Mouse (Mus musculus) right cerebral cortex, postnatal 14 days (tissue): ENCODE measurements at regions not wholly inside any gene's neighbourhood (a gene's known extent, or its start where the extent isn't known, plus 50 kb on each side); places are given as distances from the start of the nearest gene placed in this dataset.

Experiments
- DNase-seq: peaks from one replicate; pipeline ENCODE4 v3.0.0; 2022

GRCm38 (mm10) chr16:54770871-54771270 lies 526.9 kb downstream of the Zpld1 start:
- DNase-seq: no peak

DNA sequence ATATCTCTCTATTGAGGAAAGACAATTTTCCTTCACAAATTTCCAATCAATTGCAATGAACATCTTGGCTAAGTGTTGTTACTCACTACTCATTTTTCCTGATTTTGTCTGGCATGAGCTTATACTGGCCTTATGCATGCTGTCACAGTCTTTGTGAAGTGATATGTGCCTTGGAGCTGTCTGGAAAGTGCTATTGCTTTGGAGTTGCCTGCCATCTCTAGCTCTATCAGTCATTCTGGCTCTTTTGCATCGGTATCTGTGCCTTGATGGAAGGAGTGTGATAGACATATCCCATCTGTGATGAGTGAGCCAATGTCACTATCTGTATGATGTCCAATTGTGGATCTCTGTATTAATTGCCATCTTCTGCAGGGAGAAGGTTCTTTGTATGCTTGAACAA lies 553.6 kb downstream of the Zpld1 start:
- no peak for DNase-seq

DNA sequence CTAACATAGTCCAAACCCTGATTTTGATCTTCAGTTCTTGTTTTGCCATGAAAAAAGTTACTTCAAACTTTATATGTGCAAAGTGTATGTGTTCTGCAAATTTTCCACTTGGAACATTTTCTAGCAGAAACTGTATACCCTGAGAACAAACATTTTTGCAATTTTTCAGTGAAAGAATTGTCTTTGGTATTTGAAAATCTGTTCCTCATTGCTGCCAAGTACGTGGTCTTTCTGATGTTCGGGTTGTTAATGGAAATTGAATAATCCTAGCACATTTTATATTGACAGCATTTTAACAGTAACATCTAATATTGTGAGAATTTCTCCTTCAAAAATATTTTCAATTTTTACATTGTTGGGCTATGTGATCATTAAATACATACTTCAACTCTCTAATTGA lies 564.3 kb downstream of the Zpld1 start:
- DNase-seq: no peak

- no peak for DNase-seq
These were observed 589.9 kb downstream of the Zpld1 start for GRCm38 (mm10) chr16:54707880-54708279.

GRCm38 (mm10) chr16:54682815-54683214 lies 615.0 kb downstream of the Zpld1 start:
- no peak for DNase-seq

DNA sequence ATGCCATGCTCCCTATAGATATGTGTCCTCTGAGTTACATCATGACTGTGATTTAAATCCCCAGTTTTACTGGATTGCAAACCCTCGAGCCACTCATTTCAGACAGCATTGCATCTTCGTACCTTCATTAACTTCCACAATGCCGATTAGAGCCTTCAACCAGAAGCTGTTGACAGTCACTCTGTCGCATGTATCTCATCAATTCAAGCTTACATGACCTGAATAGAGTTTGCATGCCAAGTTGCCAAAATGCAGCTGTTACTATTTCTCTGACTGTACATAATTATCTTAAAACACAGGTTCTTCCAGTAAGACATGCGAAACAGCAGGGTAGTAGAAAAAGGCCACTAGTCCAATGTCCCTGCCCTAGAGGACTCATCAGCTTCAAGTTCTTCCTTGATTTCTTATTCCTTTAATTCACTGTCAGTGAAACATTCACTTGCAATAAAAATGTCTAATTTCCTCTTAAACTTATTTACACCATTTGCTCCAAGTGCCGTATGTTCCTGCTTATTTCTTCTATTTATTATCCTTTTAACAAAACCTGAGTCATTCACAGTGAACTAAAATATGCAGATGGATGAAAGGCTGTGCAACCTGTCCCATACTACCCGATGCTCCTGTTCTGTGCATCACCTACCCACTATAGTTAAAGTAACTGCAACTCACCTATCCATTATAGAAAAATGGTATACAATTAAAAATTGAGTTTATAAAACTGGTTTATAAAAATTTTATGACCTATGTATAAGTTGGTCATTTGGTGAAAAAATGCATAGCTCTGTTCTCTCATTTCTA lies 648.9 kb downstream of the Zpld1 start:
- DNase-seq: no peak

DNA sequence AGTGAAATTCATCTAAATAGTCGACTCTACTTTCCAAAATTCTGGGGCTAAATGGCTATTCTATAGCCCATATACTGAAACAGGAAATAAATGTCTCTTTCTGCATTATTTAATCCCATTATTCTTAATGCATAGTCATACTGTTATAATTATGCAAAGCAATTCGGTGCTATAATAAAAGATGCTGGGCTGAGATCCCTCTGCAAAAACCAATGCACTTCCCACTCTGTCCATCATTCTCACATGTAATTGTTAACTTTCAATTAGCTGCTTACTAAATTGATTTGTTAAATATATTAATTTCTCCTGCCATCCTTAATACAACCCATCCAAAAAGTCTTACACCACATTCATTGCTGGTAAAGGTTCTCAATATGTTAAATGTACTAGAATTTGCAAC lies 650.0 kb downstream of the Zpld1 start:
- DNase-seq: no peak

- no peak for DNase-seq
These were observed 651.5 kb downstream of the Zpld1 start for GRCm38 (mm10) chr16:54646252-54646651.

DNA sequence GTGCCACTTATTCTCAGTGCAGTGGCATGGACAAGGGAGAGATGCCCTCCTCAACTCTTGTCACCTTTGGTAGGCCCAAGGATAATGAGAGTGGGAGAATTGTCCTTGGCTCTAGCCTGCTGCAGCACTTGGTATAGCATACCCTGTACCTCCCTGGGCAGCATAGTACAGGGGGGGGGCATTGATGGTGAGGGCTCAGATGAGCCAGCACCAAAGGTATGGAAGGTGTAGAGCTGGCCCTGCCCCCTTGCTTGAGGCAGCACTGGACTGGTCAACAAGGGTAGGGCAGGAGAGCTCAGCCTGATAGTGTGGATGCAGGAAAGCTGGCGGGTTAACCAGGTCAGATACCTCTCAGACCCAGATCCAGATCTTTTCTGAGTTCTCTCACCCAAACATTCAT lies 668.6 kb downstream of the Zpld1 start:
- no peak for DNase-seq

DNA sequence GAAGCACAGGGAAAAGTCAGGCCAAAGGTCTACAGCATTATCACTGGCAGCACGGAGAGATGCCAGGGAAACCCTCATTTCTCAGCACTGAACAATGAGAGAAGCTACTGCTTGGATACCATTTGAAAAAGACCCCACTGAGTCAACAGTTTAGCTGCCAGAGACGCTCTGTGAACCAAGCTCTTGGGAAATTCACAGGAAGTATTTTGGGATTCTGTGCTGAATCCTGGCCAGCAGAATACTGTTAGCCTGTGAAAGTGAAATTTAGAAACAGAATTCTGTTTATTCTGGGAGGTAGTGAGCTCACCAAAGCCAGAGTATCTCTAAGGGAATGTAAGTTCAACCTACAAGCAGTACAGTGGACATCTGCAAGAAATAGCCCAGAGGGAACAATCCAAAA lies 705.1 kb downstream of the Zpld1 start:
- peak; percentile 6 for DNase-seq
